Mouse (Mus musculus) intestine, postnatal 0 days (tissue): ENCODE measurements at regions not wholly inside any gene's neighbourhood (a gene's known extent, or its start where the extent isn't known, plus 50 kb on each side); places are given as distances from the start of the nearest gene placed in this dataset.

ENCODE experiments used
- ATAC-seq: fragments of 200-750 bp; cut with Nextera tagmentation; 2 replicates; pipeline ENCODE4 v1.8.0; 2017; ENCODE audit warnings: mild to moderate bottlenecking, moderate TSS enrichment, moderate library complexity
- H3K27ac ChIP-seq: fragments of 300-500 bp; sonication (generic); 2 replicates; pipeline ENCODE4 v1.5.1; 2014; ENCODE audit warnings: mild to moderate bottlenecking, low read depth, low read length, moderate library complexity
- H3K27me3 ChIP-seq: fragments of 300-500 bp; sonication (generic); replicated peaks from 2 replicates; pipeline ENCODE4 v1.6.1; 2014; ENCODE audit warnings: low read length, mixed read lengths; ENCODE audit not compliant: control insufficient read depth, insufficient read depth
- H3K36me3 ChIP-seq: fragments of 300-500 bp; sonication (generic); 2 replicates; pipeline ENCODE4 v1.6.1; 2014; ENCODE audit warnings: mild to moderate bottlenecking, moderate library complexity; ENCODE audit not compliant: control insufficient read depth, insufficient read depth
- H3K4me1 ChIP-seq: fragments of 300-500 bp; sonication (generic); replicated peaks from 2 replicates; pipeline ENCODE4 v1.6.1; 2014; ENCODE audit warnings: antibody characterized with exemption, low read length, mixed read lengths; ENCODE audit not compliant: control insufficient read depth, insufficient read depth
- H3K4me2 ChIP-seq: fragments of 300-500 bp; sonication (generic); replicated peaks from 2 replicates; pipeline ENCODE4 v1.6.1; 2014; ENCODE audit warnings: low read depth, mild to moderate bottlenecking, moderate library complexity
- H3K4me3 ChIP-seq: fragments of 300-500 bp; sonication (generic); 2 replicates; pipeline ENCODE4 v1.5.1; 2014; ENCODE audit warnings: low read depth, low read length
- H3K9ac ChIP-seq: fragments of 300-500 bp; sonication (generic); 2 replicates; pipeline ENCODE4 v1.6.1; 2014; ENCODE audit warnings: mild to moderate bottlenecking, low read depth, low read length
- H3K9me3 ChIP-seq: fragments of 300-500 bp; sonication (generic); 2 replicates; pipeline ENCODE4 v1.6.1; 2016; ENCODE audit warnings: mixed run types; ENCODE audit not compliant: control insufficient read depth
- CTCF ChIP-seq: sonication (generic); IDR thresholded peaks from 2 replicates; pipeline ENCODE4 v1.5.1; 2016; ENCODE audit warnings: low read depth, mild to moderate bottlenecking, control low read depth, antibody characterized with exemption, moderate library complexity
- WGBS: fragments of 180-500 bp; shearing (Covaris S2); extraction: QIAGEN DNeasy Blood & Tissue Kit; methylation state at CpG from one replicate; pipeline ENCODE4 v1.1.7; 2014; 5-methylcytosine and 5-hydroxymethylcytosine counted together

DNA sequence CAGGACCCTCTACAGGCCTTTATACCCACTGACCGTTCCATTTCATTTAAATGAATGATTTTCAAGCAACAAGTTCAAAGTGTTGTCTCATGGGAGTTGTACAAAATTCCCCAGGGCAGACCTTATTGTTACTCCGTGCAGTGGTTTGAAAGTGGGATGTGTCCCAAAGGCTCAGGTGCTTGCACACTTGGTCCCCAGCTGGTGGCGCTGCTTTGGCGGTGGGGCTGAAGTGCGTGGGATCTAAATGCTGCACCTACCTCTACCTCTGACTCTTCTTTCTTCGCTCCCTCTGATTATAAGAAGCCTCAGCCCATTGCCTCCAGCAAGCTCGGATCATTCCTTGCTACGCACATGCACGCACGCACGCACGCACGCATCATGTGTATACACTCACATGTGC is 131.0 kb upstream of the Cops8 start:
- H3K27me3 ChIP-seq, result no peaks in the 10 kb centered on the region
- no peak for ATAC-seq
- no peaks in the 10 kb centered on the region for H3K36me3 ChIP-seq
- no peak overlapping the region for H3K4me2 ChIP-seq
- H3K9ac ChIP-seq, result no peak overlapping the region
- H3K27ac ChIP-seq, result no peak overlapping the region
- H3K4me3 ChIP-seq, result no peak overlapping the region
- TF ChIP-seq CTCF, result no peak
- no peaks in the 10 kb centered on the region for H3K9me3 ChIP-seq
- no peaks in the 10 kb centered on the region for H3K4me1 ChIP-seq
- 95% methylated on average over 13 of the region's 13 CpGs for WGBS

DNA sequence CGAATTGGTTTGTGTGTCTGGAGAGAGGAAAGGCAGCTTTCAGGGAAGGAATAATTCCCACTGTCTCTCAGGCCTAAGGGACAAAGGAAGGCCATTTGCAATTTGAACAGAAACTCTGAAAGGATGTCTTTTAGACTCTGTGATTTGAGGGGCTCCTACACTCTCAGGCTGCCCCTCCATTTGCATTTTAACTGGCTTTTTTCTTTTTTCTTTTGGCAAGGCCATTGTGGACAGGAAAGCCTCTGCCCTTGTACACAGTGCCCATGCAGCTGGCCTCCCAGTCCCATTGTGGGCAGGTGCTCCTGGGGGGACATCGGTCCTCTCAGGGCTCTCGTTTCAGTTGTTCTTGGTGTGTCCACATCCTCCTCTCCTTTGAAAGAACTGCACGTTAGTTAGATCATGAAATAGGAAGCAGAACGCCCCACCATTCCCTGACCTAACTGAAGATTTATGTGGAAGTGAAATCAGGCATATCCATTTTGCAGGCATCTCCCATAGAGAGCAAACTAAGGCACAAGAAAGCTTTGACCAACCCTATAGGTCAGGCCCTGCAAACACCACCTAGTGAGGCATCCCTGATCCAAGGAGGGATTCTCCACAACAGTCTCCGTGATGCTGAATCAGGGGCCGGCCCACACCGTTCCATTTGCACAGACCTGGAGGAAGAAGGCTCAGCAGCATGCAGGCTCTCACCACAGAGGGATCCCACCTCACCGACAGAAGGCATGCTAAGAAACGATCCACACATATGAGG is 127.5 kb upstream of the Cops8 start:
- no peak for ATAC-seq
- Histone ChIP-seq H3K27ac (no peak overlapping the region), H3K4me1 (no peaks in the 10 kb centered on the region), H3K36me3 (no peaks in the 10 kb centered on the region), H3K4me2 (no peak overlapping the region), H3K27me3 (no peaks in the 10 kb centered on the region), H3K9me3 (no peaks in the 10 kb centered on the region), H3K4me3 (no peak overlapping the region), H3K9ac (no peak overlapping the region)
- no peak for TF ChIP-seq CTCF
- WGBS, result 83% methylated on average over 10 of the region's 10 CpGs

DNA sequence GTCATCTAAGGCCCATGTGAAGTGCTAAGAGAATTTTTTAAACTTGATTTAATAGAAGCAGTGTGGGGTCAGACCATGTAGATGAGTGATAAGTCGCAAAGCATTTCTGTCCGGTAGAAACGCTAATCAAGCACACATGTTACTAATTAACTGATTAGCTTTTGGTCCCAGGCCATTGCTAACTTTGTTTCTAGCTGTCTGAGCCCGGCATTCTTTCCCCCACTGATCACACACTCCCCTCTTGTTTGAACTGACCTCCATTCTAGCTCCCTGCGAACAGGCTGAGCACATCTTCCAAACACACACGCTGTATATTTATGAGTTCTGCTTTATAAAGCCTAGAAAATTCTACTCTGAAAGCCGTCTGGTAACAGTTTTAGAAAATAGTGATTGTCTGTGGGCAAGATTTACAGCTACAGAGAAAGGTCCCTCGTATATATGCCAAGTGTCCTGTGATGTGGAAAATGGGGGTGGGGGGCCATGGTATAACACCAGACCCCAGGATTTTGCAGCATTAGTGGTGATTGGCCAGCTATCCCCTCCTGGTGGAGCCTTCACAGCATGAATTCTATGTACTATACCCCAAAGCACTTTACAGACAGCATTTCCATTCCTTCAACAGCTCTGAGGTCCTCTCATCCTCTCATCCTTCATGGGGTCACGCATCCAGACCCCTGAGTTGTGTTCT is 126.1 kb upstream of the Cops8 start:
- WGBS, result 29% methylated on average over 9 of the region's 9 CpGs
- Histone ChIP-seq H3K36me3 (no peaks in the 10 kb centered on the region), H3K4me1 (no peaks in the 10 kb centered on the region), H3K4me2 (no peak overlapping the region), H3K9ac (no peak overlapping the region), H3K4me3 (no peak overlapping the region), H3K27me3 (no peaks in the 10 kb centered on the region), H3K27ac (no peak overlapping the region), H3K9me3 (no peaks in the 10 kb centered on the region)
- no peak for ATAC-seq
- peak; percentile 10; the same call in 1 of the 2 replicates for TF ChIP-seq CTCF

DNA sequence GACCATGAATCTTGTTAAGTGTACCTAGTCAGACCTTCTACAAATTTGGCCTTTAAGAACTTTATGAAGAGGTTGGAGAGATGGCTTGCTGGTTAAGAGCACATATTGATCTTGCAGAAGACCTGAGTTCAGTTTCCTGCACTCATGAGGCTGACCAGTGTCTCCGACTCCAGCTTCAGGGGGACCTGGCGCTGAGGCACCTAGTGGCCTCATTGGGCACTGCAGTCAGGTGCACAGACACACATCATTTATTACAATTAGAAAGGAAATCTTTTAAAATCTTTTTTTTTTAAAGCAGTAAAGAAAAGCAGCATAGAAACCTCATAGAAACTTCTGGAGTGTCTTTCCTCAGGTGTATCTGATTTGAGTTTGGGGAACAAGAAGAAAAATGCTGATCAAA is 123.9 kb upstream of the Cops8 start:
- WGBS, result 94% methylated on average over 2 of the region's 2 CpGs

DNA sequence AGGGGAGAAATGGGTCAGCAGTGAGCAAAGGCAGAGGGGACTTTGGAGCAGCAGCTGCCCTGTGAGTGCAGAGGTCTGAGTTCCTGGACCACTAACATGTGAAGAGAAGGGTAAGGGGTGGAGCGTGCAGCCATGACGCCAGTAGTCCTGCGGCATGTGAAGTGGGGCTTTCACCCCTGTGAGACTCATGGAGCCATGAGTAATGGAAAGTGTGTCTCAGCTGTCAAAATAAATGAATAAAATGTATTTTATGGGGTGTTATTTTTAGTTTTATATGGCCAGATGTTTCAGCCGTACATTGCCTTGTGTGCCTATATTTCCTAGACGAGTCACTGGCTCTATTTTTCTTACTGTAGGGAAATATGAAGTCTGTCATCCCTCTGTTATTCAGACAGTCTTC is 121.5 kb upstream of the Cops8 start:
- no peak for TF ChIP-seq CTCF
- ATAC-seq, result no peak
- Histone ChIP-seq H3K9me3 (no peaks in the 10 kb centered on the region), H3K4me1 (no peaks in the 10 kb centered on the region), H3K4me3 (no peak overlapping the region), H3K36me3 (no peaks in the 10 kb centered on the region), H3K27me3 (no peaks in the 10 kb centered on the region), H3K27ac (no peak overlapping the region), H3K4me2 (no peak overlapping the region), H3K9ac (no peak overlapping the region)
- WGBS, result 82% methylated on average over 5 of the region's 5 CpGs

More for the DNA sequence above, 123.9 kb upstream of the Cops8 start:
- Histone ChIP-seq H3K9ac (no peak overlapping the region), H3K9me3 (no peaks in the 10 kb centered on the region), H3K27ac (no peak overlapping the region), H3K4me3 (no peak overlapping the region), H3K36me3 (no peaks in the 10 kb centered on the region), H3K4me2 (no peak overlapping the region), H3K27me3 (no peaks in the 10 kb centered on the region), H3K4me1 (no peaks in the 10 kb centered on the region)
- no peak for TF ChIP-seq CTCF
- ATAC-seq, result no peak

DNA sequence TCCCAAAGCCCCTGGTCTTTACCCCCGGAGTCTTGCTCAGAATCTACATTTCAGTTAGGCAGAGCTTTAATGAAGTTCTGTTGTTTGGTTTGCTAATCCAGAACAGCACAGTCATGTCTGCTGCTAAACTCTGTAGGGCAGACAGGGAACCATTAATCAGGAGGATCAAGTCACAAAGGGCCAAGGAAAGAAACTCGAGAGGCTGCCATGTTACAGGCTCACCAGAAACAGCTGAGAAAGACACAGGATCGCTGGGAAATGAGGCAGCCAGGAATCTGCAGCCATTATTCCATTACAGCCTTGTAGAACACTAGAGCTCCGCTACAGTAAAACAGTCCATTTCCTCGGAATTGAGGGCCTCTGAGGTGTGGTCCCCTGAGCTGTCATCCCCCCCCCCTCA is 121.1 kb upstream of the Cops8 start:
- no peak for TF ChIP-seq CTCF
- no peaks in the 10 kb centered on the region for H3K36me3 ChIP-seq
- H3K4me2 ChIP-seq, result no peak overlapping the region
- no peaks in the 10 kb centered on the region for H3K27me3 ChIP-seq
- H3K4me3 ChIP-seq, result no peak overlapping the region
- 71% methylated on average over 5 of the region's 5 CpGs for WGBS
- H3K27ac ChIP-seq, result no peak overlapping the region
- no peak for ATAC-seq
- H3K4me1 ChIP-seq, result no peaks in the 10 kb centered on the region
- no peak overlapping the region for H3K9ac ChIP-seq
- no peaks in the 10 kb centered on the region for H3K9me3 ChIP-seq
